Mouse (Mus musculus): ENCODE data around the gene Peg3. TPM values are rescaled to one million over a fixed set of nuclear protein-coding genes. Genes with fewer than 3 reads are reported as not detected.
A peak's percentile ranks its signal among the peaks of the same experiment; 100 is the strongest.

The Peg3 gene
- polyA plus RNA-seq, 1 experiment = not detected

GRCm38 (mm10) chr7:6756777-6757291 lies 26.6 kb upstream of the Peg3 start:
- Histone ChIP-seq H3K9me3 (peaks cover 33% of the 10 kb centered on the region; the same call in 1 of the 2 replicates), H3K36me3 (replicated peaks; ENCODE audit: low read length) (no peaks in the 10 kb centered on the region), H3K4me1 (no peaks in the 10 kb centered on the region), H3K27me3 (replicated peaks) (no peaks in the 10 kb centered on the region), H3K4me3 (replicated peaks) (no peak overlapping the region)
- TF ChIP-seq FLI1 (IDR thresholded peaks at IDR 0.05; ENCODE audit: low read length) (no peak), GATA1 (IDR thresholded peaks at IDR 0.05; ENCODE audit: borderline replicate concordance, low read length) (no peak)

GRCm38 (mm10) chr7:6753440-6753839 lies 23.2 kb upstream of the Peg3 start:
- no peaks in the 10 kb centered on the region for H3K36me3 ChIP-seq (replicated peaks; ENCODE audit: low read length)
- no peaks in the 10 kb centered on the region for H3K27me3 ChIP-seq (replicated peaks)
- TF ChIP-seq FLI1 (IDR thresholded peaks at IDR 0.05; ENCODE audit: low read length) = no peak
- no peak for TF ChIP-seq GATA1 (IDR thresholded peaks at IDR 0.05; ENCODE audit: borderline replicate concordance, low read length)
- H3K4me1 ChIP-seq = no peaks in the 10 kb centered on the region
- H3K9me3 ChIP-seq = peaks cover 23% of the 10 kb centered on the region; the same call in 1 of the 2 replicates
- no peak overlapping the region for H3K4me3 ChIP-seq (replicated peaks)

- Histone ChIP-seq H3K4me1 (no peaks in the 10 kb centered on the region), H3K36me3 (replicated peaks; ENCODE audit: low read length) (no peaks in the 10 kb centered on the region), H3K27me3 (replicated peaks) (no peaks in the 10 kb centered on the region), H3K4me3 (replicated peaks) (no peak overlapping the region), H3K9me3 (peaks cover 8% of the 10 kb centered on the region; the same call in 1 of the 2 replicates)
- TF ChIP-seq FLI1 (IDR thresholded peaks at IDR 0.05; ENCODE audit: low read length) (no peak), GATA1 (IDR thresholded peaks at IDR 0.05; ENCODE audit: borderline replicate concordance, low read length) (no peak)
Observed at GRCm38 (mm10) chr7:6749196-6749595, 19.0 kb upstream of the Peg3 start.

- Histone ChIP-seq H3K36me3 (replicated peaks; ENCODE audit: low read length) (no peaks in the 10 kb centered on the region), H3K27me3 (replicated peaks) (no peaks in the 10 kb centered on the region), H3K4me1 (no peaks in the 10 kb centered on the region), H3K4me3 (replicated peaks) (no peak overlapping the region), H3K9me3 (0 out of 2 replicates have a peak, but pooled peaks cover 6% of the 10 kb centered on the region)
- TF ChIP-seq FLI1 (IDR thresholded peaks at IDR 0.05; ENCODE audit: low read length) = no peak
- no peak for TF ChIP-seq GATA1 (IDR thresholded peaks at IDR 0.05; ENCODE audit: borderline replicate concordance, low read length)
Observed at GRCm38 (mm10) chr7:6744281-6744904, 14.2 kb upstream of the Peg3 start.

GRCm38 (mm10) chr7:6736060-6736459 lies 5.8 kb upstream of the Peg3 start:
- H3K4me1 ChIP-seq = no peaks in the 10 kb centered on the region
- no peak overlapping the region for H3K4me3 ChIP-seq (replicated peaks)
- peaks cover 10% of the 10 kb centered on the region for H3K9me3 ChIP-seq
- TF ChIP-seq FLI1 (IDR thresholded peaks at IDR 0.05; ENCODE audit: low read length) = no peak
- TF ChIP-seq GATA1 (IDR thresholded peaks at IDR 0.05; ENCODE audit: borderline replicate concordance, low read length) = no peak
- peaks cover 3% of the 10 kb centered on the region for H3K27me3 ChIP-seq (replicated peaks)
- no peaks in the 10 kb centered on the region for H3K36me3 ChIP-seq (replicated peaks; ENCODE audit: low read length)

- H3K36me3 ChIP-seq (replicated peaks; ENCODE audit: low read length) = no peaks in the 10 kb centered on the region
- TF ChIP-seq FLI1 (IDR thresholded peaks at IDR 0.05; ENCODE audit: low read length) (no peak), GATA1 (IDR thresholded peaks at IDR 0.05; ENCODE audit: borderline replicate concordance, low read length) (no peak)
- H3K9me3 ChIP-seq = peaks cover 49% of the 10 kb centered on the region
- H3K4me1 ChIP-seq = peaks cover 15% of the 10 kb centered on the region
- H3K4me3 ChIP-seq (replicated peaks) = no peak overlapping the region
- H3K27me3 ChIP-seq (replicated peaks) = peaks cover 19% of the 10 kb centered on the region
Observed at GRCm38 (mm10) chr7:6731930-6732329, 1.7 kb upstream of the Peg3 start.

- Histone ChIP-seq H3K4me3 (replicated peaks) (no peak overlapping the region), H3K27me3 (replicated peaks) (peaks cover 19% of the 10 kb centered on the region), H3K4me1 (peaks cover 15% of the 10 kb centered on the region), H3K36me3 (replicated peaks; ENCODE audit: low read length) (no peaks in the 10 kb centered on the region), H3K9me3 (peaks cover 50% of the 10 kb centered on the region)
- TF ChIP-seq FLI1 (IDR thresholded peaks at IDR 0.05; ENCODE audit: low read length) (no peak), GATA1 (IDR thresholded peaks at IDR 0.05; ENCODE audit: borderline replicate concordance, low read length) (no peak)
Observed at GRCm38 (mm10) chr7:6731373-6731772, 1.1 kb upstream of the Peg3 start.

GRCm38 (mm10) chr7:6730801-6731200 lies 570 bp upstream of the Peg3 start:
- H3K36me3 ChIP-seq (replicated peaks; ENCODE audit: low read length) = no peaks in the 10 kb centered on the region
- peak overlapping the region; percentile 21 for H3K4me3 ChIP-seq (replicated peaks)
- no peak for TF ChIP-seq FLI1 (IDR thresholded peaks at IDR 0.05; ENCODE audit: low read length)
- peaks cover 15% of the 10 kb centered on the region for H3K4me1 ChIP-seq
- peaks cover 19% of the 10 kb centered on the region for H3K27me3 ChIP-seq (replicated peaks)
- H3K9me3 ChIP-seq = peaks cover 50% of the 10 kb centered on the region

- H3K27me3 ChIP-seq (replicated peaks) = peaks cover 19% of the 10 kb centered on the region
- no peaks in the 10 kb centered on the region for H3K36me3 ChIP-seq (replicated peaks; ENCODE audit: low read length)
- H3K4me3 ChIP-seq (replicated peaks) = peak overlapping the region; percentile 89
- peaks cover 15% of the 10 kb centered on the region for H3K4me1 ChIP-seq
- H3K9me3 ChIP-seq = peaks cover 57% of the 10 kb centered on the region
- TF ChIP-seq FLI1 (IDR thresholded peaks at IDR 0.05; ENCODE audit: low read length) = no peak
- TF ChIP-seq GATA1 (IDR thresholded peaks at IDR 0.05; ENCODE audit: borderline replicate concordance, low read length) = no peak
Observed at GRCm38 (mm10) chr7:6729061-6729817, 992 bp downstream of the Peg3 start.

Measured in megakaryocyte, embryonic 14.5 days (primary cell).